Mouse (Mus musculus): ENCODE measurements around the gene Narf.
A peak's percentile ranks its signal among the peaks of the same experiment; 100 is the strongest.

Narf gene

DNA sequence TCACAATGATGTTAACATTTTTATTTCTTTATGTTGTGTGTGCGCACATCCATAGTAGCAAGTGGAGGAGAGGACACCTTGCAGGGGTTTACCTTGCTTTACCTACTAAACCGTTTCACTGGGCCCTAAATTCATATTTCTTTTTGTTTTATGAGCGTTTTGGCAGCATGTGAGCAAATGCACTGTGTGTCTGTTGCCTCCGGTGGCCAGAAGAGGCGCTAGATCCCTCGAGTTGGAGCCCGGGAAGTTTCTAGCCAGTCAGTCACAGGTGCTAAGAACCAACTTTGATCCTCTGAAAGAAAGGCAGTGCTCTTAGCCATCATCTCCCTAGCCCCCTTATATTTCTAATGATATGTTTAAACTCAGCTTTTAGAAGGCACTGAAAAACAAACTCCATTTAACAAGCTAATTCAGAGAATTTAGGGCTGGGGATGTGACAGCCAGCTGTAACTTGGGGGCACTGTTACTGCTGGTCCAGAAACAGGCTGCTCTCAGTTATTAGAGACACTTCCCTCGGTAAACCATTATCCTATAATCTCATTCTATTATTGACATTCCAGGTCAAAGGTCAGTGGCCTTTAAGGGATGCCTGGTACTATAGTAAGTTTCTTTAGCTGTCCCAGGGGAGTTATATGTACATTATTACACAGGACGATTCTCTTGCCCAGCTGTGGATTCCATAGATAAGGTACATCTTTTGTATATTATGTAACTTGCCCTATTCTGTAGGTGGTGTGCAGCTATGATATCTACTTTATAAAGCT, 1.4 kb upstream of the Narf start:
- DNase-seq (ENCODE audit: low read depth), result peak; percentile 67

GRCm38 (mm10) chr11:121237345-121238128, 484 bp downstream of the Narf start:
- peak; percentile 69 for DNase-seq (ENCODE audit: low read depth)

DNA sequence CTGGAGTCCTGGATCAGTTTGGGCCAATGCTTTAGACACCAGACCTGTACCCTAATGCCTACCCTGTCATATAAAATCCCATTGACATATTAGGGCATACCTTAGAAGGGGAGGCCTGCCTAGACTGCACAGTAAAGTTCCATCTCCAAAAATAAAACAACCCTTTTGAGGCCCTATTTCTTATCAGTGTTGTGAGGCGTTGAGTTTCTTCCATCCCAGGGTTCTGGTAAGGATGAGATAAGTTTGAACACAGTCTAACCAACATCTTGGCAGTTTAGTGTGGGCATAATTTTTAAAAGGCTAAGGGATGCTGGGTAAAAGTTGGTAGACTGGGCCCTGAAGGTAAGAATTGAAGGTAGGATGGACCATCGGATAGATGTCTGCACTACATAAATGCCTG, 2.6 kb downstream of the Narf start:
- DNase-seq (ENCODE audit: low read depth), result peak; percentile 67

- no peak for DNase-seq (ENCODE audit: low read depth)
Measured at GRCm38 (mm10) chr11:121250196-121250595, 13.1 kb downstream of the Narf start.

- DNase-seq (ENCODE audit: low read depth), result peak; percentile 76
Measured at GRCm38 (mm10) chr11:121259160-121260100, 22.4 kb downstream of the Narf start, which contains the start of gene Foxk2. Gene Foxk2 (plus strand): TSS chr11:121259990.

DNA sequence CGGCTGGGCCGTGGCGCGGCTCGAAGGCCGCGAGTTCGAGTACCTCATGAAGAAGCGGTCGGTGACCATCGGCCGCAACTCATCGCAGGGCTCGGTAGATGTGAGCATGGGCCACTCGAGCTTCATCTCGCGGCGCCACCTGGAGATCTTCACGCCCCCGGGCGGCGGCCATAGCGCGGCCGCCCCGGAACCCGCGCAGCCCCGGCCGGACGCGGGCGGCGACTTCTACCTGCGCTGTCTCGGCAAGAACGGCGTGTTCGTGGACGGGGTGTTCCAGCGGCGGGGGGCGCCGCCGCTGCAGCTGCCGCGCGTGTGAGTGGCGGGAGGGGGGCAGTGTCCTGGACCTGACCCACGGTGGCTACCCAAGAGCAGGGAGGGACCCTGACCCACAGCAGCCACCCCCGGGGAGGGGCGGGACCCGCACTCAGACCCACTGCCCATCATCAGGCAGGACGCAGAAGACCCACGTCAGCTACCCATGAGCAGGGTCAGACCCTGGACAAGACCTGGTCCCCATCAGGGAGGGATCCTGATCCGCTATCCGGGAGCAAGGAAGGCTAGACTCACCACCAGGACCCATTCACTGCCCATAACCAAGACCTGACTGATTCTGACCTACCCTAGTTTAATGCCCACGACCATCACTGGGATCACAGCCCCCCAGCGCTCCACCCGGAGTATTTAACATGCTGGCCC, 23.3 kb downstream of the Narf start:
- DNase-seq (ENCODE audit: low read depth), result no peak

DNA sequence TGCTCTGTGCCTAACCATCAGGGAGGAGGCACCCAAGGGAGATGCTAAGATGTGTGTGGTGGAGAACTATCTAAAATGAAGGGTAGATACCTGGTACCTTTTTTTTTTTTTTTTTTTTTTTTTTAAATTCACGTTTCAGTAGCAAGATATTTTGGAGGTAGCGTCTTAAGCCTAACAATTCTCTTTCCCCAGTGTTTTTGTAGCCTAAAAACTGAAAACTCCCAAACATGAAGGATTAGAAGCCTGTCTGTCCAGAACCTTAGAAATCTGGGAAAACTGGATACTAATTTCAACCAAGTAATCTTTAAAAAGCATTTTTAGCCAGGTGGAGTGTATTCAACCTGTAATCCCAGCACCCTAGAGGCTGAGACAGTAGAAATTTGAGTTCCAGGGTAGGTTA, 24.0 kb downstream of the Narf start:
- no peak for DNase-seq (ENCODE audit: low read depth)

DNA sequence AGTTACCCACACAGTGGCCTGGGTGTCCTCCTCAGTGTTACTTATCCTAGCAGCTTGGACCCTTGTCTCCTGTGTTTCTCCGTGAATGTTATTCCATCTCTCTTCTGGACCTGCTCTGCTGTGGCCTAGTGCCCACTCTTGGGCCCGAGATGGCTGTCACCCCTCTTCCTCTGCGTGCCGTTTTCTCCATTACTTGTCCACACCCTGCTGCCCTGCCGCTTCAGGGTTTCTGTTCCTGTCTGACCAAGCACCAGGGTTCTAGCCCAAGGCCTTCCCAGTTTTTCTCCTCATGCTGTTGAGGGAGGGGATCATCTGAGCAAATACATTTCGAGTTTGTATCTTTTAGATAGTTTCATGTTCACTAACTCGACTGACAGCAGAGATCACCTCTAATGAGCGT, 40.5 kb downstream of the Narf start:
- DNase-seq (ENCODE audit: low read depth), result no peak

DNA sequence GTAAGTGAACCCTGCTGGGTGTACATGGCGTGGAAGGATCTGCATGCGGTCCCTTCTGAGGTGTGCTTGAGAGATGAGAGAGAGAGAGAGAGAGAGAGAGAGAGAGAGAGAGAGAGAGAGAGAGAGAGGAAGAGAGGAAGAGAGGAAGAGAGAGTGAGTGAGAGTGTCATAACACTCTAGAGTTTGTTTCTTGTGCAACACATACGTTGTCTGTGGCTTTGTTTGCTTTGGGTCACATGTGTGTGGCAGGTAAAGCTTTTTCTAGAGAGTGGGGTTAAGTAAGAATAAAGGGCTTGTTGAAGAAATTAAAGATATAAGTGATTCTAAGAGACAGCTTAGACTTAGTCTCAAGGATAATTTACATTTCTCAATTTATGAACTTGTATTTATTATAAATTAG, 41.0 kb downstream of the Narf start:
- DNase-seq (ENCODE audit: low read depth), result no peak

DNA sequence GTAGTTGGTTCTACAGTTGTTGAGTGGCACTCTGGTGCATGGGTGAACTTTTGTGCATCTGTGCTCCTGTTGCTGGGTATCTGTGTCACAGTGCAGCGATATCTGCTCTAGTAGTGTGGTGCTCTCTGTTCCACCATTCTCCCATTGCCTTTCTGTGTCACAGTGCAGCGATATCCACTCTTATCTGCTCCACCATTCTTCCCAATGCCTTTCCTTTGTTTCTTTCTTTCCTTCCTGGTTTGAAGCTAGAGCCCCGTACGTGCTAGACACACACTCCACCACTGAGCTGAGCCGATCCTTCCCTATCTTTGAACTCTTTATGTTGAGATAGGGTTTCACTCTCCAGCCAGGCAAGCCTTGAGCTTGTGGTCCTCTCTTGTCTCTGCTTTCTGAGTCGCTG, 45.9 kb downstream of the Narf start:
- no peak for DNase-seq (ENCODE audit: low read depth)

GRCm38 (mm10) chr11:121289859-121290258, 52.8 kb downstream of the Narf start:
- DNase-seq (ENCODE audit: low read depth), result no peak

GRCm38 (mm10) chr11:121294771-121295170, 57.7 kb downstream of the Narf start:
- no peak for DNase-seq (ENCODE audit: low read depth)

- no peak for DNase-seq (ENCODE audit: low read depth)
Measured at GRCm38 (mm10) chr11:121298493-121298892, 61.4 kb downstream of the Narf start.

DNA sequence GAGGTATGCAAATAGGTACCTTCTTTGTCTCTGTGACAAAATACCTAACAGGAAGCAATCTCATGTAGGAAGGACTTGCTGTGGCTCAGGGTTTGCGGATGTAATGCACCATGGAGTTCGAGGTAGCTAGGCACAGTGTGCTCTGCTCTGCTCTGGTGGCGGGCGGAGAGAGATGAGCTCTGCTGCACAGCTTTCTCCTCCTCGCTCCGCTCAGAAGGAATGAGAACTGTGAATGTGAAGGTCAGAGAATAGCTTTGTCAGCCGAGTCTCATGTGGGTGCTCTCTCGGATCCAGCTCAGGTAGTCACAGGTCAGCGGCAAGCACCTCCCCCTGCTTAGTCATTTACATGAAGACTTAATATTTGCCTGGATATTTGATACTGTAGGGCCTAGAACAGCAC, 63.2 kb downstream of the Narf start:
- DNase-seq (ENCODE audit: low read depth), result no peak

DNA sequence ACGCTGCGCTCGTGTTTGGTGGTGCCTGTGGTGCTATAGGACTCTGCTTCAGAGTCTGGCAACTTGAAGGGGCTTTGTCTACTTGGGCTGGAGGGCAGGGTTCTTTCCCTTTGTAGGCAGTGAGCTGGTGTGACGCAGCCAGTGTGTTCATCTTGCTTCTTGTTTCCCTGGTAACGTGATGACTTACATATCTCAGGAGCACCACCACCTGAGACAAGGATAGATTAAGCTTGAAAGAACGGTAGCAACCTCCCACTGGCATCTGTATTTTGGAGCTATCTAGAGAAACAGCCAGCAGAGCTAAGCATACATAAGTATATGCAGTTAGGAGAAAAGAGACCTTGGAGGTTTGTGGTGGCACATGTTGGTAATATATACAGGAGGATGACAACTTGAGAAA, 68.3 kb downstream of the Narf start:
- DNase-seq (ENCODE audit: low read depth), result no peak
